Mouse (Mus musculus): Measurements from ENCODE around the gene F12.

F12 gene

DNA sequence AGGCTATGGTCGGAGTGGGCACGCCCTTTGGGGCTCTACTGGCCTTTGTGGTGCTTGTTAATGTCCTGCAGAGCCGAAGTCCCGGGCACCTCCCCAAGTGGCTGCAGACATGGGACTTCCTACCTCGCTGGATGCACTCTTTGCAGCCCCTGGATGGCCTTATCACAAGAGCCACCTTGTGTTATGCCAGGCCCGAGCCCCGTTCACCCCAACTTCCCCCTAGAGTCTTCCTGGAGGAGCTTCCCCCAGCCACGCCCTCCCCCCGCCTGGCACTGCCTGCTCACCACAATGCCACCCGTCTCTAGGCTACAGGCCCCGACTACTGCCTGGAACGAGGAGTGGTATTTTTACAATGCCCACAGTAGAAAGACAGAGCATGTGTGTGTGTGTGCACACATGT, 13.3 kb downstream of the F12 start:
- DNase-seq (ENCODE audit: low spot score), result no peak

DNA sequence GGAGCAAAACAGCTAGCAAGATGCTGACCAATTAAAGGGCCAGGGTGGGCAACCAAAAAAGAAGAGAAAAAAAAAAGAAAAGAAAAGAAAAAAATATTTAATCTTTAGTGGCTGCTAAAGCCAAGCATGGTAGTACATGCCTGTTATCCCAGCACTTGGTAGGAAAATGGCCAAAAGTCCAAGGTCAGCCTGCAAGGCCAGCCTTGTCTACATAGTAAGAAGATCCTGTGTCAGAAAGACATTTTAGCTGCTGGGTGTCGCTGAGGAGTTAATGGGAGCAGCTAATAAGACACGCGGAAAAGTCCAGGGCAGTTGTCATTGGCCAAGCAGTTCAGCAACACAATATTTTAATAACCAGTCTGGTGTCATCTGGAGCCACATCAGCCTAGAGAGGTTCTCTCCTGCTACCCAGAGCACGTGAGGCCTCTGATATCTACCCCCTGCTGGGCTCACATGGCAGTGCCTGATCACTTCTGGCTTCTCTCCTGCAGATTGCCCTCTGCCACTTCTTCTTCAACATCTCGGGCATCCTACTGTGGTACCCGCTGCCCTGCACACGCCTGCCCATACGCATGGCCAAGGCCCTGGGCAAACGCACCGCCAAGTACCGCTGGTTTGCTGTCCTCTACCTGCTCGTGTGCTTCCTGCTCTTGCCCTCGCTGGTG, 13.8 kb downstream of the F12 start:
- DNase-seq (ENCODE audit: low spot score), result no peak

DNA sequence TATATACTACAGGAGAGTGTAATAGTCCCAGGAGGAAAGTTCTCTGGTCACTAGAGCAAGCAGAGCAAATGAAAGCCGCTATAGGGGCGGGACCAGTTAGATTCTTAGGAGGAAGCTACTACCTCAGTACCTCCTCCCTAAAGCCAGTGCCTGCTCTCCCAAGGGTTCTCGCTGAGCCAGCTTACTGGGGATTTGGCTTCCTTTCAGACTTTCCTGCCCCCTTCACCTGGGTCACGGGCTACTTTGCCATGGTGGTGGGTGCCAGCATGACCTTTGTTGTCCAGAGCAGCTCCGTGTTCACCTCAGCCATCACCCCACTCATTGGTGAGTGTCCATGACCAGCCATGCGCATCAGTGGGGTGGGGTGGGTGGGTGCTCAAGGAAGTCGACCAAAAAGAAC, 14.8 kb downstream of the F12 start:
- no peak for DNase-seq (ENCODE audit: low spot score)

DNA sequence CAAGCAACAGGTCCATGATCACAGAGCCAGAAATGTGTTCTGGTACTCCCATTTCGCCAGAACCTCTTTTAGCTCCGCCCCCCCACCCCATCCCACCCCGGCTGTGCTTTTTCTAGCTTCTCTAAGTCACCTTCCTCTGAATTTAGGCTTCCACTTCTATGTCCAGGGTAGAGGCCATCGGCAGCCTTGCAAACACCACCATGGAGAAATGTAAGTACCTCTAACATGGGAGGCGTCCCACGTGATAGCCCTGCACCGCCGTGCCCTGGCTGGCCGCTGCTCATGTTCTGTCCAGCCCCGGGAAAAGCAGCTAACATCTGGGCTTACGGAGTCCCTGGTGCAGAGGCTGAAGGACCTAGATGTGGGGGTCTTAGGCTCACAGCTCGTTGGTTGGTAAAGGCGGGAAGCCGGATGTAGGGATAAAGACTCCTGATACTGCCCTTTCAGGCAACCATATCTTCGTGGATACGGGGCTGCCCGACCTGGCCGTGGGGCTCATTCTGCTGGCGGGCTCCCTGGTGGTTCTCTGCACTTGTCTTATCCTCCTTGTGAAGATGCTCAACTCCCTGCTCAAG, 18.0 kb downstream of the F12 start:
- no peak for DNase-seq (ENCODE audit: low spot score)

DNA sequence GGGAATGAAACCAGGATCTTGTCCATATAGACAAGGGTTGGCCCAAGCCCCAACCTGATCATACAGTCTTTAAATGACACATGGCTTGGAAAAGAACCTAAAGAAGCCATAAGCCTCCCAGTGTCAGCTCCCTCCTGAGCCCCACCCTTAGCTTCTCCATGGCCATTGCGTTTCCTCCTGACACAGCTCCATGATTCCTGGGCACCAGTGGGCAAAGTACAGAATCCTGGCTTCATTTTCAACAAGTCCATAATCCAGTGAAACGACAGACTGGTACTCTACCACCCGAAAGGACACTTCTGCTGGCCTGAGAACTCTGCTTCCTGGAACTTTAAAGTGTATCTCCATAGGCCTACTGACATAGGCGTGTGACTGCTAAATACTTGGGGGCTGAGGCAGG, 19.3 kb downstream of the F12 start:
- DNase-seq (ENCODE audit: low spot score), result no peak

DNA sequence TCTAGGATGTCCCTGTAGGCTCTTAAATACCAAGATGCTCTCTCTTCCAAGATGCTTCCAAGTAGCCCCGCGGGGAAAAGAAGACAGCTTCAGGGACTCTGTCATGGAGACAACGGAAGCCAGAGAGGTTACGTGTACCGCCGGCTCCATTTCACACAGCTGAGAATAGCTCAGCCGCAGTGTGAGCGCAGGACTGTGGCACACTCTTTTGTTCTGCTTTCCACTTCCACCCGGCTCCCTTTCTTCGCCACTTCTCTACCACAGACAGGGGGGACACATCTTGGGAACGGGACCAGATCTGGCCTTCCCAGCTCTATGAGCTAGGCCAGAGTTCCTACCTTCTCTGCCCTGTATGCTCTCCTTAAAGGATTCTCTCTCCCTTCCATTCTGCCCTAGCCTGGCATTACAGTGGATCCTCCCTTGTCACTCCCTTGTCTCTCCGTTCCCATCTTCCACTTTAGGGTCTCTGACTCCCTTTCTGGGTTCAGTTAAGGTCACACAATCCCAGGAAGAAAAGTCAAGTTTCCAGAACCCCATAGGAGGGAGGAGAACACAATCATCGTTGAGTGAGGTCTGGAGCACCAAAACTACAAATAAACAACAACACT, 20.7 kb downstream of the F12 start:
- DNase-seq (ENCODE audit: low spot score), result no peak

DNA sequence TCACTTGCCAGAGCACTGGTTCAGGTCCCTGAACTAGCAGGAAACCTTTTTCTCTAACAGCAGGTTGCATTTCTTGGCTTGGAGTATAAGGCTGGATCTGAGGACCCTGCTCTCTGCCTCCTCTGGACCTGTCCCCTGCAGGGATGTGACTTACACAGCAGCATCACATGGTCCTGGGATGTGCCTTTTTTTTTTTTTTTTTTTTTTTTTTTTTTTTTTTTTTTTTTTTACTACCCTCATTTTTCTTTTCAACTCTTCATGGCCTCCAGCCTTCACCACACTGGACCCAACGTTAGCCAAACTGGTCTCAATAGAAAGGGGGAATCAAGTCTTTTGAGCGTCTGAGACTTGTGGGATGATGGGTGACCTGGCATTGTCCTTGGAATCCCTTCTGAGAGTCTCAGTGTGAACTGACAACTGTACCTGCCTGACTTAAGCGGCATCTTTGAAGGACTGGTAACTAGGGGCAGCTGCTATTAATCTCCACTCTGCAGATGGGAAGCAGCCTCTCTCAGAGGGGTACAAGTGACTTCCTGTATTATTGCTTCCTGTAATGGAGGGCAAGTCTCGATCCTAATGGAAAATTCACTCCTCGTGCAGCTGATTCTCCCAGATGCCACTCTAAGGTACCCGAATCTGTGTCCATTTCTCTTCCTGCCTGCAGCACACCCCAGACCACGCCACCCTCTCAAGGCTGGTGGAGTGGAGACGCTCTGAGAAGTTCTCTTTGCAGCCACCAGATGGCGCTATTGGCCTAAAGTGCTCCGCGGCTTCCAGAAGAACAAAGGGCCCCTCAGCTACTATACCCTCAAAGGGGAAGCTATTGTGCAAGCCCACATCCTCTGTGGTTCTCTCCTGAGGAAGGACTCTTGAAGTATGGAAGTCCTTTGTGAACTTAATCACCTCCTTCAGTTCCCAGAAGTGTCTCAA, 21.5 kb downstream of the F12 start:
- peak; percentile 62 for DNase-seq (ENCODE audit: low spot score)

DNA sequence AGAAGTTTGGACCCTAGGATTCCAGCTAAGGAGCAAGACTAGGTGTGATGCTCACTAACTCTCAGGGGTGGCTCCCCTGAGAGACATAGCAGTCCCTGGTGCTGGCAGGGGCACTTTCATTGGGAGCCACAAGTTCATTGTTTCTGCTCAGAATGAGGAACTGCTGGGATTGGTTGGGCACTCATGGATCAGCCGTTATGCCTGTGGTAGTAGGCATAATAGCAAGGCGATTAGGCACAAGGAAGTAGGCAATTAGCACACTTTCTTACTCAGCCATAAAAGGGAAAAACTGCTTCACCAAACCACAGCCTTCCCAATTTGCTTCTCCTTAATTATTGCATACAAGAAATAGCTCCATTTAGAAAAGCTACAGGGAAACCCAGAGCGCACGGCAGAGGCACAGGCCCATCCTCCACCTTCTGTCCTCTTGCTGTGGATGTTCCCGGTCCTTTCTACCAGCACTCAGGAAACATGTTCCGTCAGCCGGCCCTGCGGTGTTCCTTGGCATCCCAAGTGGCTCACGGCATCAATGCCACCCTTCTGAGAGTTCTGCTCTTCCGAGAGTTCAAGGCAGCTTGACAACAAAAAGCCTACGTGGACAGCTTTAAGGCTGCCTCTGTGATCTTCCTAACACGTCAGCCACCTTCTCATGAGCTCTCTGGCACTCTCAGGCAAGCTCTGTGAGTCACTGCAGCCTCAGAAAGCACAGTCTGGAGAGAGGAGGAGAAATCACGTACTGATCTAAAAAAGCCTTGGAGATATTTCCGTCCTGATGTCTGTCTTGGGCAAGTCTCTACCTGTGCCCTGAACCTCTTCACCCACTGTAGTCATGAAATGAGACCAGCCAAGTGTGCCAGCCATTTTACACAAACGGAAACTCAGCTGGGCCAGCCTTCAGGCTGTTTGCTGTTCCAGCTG, 22.4 kb downstream of the F12 start:
- DNase-seq (ENCODE audit: low spot score), result no peak

DNA sequence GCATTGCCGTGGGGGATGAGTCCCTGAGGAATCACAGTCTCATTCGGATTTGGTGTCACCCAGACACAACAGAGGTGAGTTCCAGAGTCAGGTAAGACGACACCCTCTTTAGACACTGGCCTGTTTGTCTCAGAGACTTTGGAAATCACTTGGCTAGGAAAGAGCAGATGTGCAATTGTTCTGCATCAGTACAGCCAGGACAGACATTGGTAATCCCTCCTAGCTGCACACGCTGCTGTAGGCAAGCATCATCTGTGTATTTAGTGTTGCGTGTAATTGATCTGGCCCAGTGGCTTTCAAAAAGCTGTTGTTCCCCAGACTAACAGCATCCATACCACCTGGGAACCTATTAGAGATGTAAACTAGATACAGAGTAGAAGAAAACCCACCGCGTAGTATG, 23.3 kb downstream of the F12 start:
- no peak for DNase-seq (ENCODE audit: low spot score)

DNA sequence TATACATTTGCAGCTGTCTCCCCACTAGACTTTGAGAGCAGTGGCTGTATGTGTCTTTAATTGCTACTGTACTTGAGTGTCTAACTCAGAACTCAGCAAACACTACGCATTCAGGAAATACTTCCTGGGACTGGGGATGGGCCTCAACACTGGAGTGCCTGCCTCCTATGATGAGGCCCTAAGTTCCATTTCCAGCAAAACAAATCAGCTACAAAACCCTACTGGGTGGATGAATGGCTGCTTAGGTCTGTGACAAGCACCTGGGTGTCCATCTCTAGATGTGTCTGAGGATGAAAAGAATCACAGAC, 26.6 kb downstream of the F12 start:
- DNase-seq (ENCODE audit: low spot score), result no peak

DNA sequence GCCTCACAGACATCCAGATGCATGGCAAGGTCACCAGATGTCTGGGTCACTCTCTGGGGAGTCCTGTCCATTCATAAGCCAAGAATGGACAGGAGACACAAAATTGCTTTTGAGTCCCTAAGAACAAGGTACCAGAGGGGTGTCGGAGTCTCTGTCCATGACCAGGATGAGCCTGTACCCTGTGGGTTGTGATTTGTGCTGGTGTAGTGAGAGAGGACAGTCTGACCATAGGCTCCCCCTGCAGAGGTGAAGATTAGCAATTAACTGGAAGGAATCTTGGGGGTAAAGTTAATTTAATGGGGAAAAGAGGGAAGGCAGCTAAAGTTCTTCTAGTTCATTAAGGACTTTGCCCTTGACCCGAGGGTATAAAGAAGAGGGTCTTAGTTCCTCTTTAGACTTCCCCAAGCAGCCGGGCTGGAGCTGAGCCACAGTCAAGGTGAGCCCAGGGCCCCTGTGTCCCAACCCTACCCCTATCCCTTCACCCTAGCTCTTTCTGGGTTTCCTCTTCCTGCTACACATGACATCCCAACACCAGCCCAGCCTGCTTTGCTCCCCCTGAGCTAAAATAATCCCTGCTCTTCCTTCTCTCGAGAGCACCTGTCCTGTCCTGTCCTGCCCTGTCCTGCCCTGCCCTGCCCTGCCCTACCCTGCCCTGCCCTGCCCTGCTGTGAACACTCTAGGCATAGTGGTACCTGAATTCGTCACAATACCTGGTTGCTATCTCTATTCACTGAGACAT, 27.1 kb downstream of the F12 start:
- no peak for DNase-seq (ENCODE audit: low spot score)

DNA sequence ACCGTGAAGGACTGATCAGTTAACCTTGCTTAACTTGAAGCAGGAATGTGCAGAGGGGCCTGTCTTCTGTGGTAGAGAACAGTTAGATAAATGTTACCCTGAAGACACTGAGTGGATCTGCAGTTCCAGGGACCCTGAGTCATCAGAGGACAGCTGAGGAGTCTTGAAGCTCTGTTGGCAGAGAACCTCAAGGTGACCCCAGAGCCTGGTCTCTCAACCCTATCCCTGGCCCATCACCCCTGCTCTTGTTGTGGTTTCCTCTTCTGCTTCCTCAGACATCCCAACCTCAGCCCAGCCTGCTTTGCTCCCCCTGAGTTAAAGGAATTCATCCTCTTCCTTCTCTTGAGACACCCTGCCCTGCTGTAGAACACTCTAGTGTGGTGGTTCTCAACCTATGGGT, 28.5 kb downstream of the F12 start, which contains the start of gene Slc34a1:
Gene Slc34a1, plus strand, starts transcription at position 100 of the 400 bp plus-strand sequence.
- no peak for DNase-seq (ENCODE audit: low spot score)

DNA sequence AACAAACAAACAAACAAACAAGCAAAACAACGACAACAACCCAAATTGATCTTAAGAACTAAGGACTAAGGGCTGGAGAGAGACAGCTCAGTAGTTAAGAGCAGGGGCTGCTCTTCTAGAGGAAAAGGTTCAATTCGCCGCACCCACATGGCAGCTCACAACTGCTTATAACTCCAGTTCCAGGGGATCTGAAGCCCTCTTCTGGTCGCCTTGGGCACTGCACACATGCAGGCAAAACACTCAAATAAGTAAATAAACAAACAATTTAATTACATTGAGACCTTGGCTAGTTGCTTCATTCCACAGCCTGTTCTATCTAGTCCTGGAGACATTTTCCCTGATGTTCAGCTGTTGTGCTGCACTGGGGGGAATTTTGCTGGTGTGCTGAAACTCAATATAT, 33.7 kb downstream of the F12 start:
- no peak for DNase-seq (ENCODE audit: low spot score)

DNA sequence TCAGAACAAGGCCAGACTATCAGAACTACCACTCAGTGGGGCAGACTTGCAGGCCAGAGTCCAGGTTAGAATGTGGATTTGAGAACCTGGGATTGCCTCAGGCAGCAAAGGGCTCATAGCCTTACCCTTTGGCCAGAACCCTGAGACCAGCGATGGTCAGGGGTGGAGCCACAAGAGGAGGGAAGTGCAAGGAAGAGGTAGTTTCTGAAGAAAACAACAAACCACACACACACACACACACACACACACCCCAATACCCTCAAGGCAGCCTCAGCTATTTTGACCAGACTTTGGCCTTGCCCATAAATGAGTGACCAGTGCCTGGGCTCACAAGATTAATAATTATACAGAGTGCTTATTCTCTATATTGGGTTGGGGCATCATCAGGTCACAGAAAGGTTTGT, 35.0 kb downstream of the F12 start:
- DNase-seq (ENCODE audit: low spot score), result no peak

DNA sequence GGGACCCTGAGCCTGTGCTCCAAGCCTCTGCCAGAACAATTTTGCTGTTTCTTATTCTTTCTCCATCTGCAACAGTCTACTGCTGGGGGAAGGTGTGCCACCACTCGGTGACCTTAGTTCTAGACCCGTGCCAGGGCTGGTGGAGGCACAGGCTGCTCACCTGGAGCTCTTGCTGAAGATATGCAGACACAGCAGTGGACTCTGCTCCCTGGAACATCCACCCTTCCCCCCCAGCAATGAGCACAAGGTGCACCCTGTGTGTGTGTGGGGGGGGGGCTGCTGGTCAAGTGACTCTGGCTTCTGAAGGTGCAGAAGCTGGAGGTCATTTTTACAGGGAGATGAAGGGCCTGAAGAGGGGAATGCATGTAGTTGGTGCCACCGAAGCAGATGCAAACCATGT, 35.9 kb downstream of the F12 start:
- DNase-seq (ENCODE audit: low spot score), result no peak

DNA sequence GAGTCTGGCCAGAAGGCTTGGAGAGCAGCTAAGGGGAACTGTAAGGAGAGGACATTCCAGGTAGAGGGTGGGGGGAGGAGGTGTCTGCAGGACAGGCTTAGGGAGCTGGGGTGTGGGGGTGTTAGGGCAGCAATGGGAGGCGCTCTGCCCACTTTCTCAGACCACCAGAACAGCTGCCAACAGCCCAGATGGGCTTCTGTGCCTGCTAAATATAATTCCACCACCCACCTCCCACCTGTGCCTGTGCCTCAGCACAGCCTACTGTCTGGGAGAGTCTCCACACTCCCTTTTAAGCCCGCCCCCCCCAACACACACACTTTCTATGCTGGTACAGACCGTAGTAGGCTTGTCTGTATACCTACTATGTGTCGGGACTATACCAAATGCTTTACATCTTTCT, 44.8 kb downstream of the F12 start:
- no peak for DNase-seq (ENCODE audit: low spot score)

DNA sequence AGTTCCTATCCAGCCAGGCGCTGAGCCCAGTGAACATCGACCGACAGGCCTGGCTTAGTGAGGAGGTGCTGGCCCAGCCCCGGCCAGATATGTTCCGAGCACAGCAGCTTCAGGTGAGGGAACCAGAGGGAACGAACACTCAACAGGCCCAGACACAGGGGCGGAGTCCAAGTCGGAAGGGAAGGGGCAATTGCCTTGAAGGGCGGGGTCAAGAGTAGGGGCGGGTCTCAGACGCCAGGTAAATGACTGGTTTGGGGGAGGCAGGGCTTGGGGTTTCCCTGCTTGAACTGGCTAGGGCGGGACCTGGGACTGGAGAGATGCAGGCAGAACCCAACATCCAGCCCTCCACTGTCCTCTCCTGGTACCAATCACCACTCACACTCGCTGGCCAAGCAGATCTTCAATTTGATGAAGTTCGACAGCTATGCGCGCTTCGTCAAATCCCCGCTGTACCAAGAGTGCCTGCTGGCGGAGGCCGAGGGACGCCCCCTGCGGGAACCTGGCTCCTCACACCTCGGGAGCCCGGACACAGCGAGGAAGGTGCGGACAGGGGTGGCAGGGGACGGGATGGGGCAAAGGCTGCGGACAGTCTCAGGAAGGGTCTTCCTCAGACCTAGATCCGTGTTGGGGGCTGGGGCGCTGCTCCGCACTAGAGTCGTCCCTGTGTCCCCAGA, 47.5 kb downstream of the F12 start:
- DNase-seq (ENCODE audit: low spot score), result no peak

DNA sequence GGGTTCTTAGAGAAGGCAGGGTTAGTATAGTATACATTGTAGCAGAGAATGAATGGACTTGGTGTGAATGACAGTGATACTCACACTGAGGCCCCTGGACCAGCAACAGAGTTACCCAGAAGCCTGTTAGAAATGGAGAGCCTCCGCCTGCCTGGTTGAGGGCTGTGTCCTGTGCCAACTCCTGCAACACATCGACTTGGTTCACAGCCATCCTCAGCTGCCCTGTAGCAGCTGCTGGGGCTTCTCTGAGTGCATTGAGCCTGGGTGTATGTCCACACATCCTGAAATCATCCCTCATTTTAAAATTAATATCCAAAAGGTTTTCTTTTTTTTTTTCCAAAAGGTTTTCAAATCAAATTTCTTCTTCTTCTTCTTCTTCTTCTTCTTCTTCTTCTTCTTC, 50.7 kb downstream of the F12 start:
- DNase-seq (ENCODE audit: low spot score), result no peak

DNA sequence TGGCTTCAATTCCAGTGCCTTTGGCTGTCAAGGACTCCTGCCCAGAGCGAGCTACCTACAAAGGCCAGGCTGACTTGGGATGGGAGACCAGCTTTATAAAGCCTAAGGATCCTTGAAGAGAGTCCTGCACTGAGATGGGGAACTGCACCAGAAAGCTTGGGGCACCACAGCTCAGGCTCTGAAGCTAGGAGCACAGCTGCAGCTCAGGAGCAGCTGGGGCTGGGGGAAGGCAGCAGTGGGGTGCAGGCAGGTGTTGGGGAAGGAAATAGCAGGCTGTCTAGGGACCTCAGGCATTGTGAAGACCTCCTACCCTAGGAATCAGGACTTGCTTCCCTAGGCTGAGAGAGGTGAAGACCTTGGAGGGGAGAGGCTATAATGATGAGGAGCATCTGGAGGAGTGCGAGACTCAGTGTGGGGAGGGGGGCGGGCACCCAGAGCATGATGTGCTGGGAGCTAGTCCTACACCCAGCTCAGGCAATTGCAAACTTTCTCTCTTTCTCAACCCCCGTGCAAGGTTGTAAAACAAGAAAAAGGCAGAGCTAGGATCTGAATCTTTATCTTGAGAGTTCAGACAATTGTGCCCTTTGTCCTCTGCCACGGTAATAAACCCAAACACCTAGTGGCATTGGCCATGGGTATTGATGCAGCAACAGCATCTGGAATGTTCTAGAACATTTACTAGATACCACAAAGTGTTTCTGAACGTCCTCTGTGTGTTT, 52.2 kb downstream of the F12 start:
- DNase-seq (ENCODE audit: low spot score), result no peak

DNA sequence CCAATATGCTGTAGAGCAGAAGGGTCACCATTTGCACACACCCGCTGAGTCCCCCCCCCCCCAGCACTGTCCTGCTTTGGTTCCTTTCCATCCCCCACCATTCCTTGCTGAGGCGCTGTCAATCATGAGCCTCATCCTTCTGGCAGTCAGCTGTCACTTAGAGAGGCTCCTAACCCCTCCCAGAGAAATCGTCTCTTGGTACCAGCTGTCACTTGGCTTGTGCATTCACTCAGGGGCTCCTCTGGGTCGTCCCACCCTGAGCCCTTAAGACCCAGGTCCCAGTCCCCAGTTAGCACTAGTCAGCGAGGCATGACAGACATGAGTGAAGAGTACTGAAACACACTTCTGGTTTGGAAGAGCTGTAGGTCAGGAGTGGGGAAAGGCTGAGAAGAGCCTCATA, 54.9 kb downstream of the F12 start:
- no peak for DNase-seq (ENCODE audit: low spot score)

All from ovary, postnatal 14 days (tissue).